Mouse (Mus musculus): ENCODE data around the gene Fabp7.
A peak's percentile ranks its signal among the peaks of the same experiment; 100 is the strongest.

Gene Fabp7

DNA sequence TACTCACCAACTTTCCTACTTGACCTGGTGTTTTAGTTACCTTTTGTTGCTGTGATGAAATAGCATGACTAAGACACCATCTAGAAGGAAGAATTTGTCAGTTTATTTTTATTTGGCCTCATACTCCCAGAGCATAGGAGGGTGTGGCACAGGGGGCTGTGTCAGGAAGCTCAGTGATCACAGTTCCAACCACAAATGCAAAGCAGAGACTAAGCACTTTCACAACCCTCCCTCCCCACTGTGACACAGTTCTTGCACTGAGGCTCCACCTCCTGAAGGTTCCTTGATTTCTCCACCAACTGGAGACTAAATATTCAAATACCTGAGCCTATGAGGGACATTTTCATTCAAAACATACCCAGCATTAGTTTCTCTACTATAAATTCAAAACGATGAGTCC, 14.8 kb downstream of the Fabp7 start:
- no peak for DNase-seq (ENCODE audit: low read depth, low spot score)

DNA sequence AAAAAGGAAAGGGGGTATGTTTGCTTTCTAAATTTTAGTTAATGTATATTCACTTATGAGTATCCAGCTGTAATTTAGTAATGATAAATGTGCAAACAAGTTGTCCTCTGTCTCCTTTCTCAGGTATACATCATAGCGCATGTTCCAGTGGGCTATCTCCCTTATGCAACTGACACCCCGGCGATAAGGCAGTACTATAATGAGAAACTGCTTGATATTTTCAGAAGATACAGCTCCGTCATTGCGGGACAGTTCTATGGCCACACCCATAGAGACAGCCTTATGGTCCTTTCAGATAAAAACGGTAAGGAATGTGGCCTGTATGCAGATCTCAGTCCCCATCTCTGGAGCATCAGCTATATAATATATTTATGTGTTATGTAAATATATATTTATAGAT, 23.1 kb downstream of the Fabp7 start:
- no peak for DNase-seq (ENCODE audit: low read depth, low spot score)

DNA sequence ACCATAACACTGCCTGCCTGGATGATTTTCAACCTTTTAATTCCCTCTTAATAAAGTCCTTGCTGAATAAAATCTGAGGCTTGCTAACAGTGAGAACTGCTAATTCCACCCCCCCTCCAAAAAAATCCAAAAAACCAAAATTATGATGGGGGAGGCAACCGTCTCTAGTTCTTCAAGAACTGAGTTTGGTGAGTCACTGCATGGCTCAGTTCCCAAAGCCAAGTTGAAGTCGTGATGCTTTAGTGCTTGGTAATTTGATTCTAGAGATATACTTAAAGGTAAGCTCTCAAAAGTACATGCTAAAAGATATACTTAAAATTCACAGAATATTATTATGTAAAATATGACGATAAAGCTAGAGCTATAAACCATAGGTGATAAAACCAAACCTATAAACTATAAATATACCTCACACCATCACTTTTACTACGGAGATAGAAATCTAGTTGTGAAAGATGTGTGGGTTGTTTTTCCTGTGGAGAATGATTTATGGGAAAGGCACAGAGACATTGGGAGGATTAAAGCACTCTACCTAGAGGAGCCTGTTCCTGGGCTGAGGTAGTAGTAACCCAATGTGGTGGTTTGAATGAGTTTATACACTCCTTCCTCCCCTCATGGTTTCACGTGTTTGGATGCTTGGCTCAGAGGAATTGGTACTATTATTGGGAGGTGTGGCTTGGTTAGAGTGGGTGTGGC, 27.6 kb downstream of the Fabp7 start:
- no peak for DNase-seq (ENCODE audit: low read depth, low spot score)

DNA sequence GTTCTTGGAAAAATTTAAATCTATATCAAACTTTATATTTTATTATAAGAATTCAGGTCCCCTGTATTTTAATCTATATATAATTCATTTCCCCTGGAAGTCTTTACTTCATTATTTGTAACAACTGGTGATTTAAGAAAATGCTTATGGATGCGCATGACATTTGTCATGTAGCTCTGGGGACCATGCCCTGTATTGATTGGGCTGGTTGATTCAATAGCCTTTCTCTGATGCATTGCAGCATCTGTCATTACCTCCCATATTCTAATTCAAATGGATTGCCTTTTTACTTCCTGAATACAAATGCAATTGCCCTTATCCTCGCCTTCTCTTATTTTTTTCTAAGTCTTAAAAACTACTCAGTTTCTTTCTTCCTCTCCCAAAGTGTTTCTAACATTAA, 29.6 kb downstream of the Fabp7 start:
- DNase-seq (ENCODE audit: low read depth, low spot score): no peak

DNA sequence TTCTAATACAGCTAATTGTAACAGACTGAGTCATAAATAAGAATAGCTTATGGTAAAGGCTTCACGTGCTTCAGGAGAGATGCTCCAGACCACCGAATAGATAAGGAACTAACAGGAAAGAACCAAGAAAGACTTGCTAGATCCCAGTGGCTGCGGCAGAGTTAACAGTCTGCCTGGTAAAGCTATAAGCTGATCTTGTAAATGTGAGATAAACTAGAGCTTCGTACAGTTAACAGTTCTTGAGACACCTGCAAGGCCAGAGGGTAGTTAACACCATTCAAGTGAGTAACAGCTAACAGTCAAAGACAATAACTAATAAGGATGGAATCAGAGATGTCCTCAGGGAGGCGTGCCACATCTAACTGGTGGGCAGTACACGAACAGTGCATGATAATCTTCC, 31.2 kb downstream of the Fabp7 start:
- no peak for DNase-seq (ENCODE audit: low read depth, low spot score)

DNA sequence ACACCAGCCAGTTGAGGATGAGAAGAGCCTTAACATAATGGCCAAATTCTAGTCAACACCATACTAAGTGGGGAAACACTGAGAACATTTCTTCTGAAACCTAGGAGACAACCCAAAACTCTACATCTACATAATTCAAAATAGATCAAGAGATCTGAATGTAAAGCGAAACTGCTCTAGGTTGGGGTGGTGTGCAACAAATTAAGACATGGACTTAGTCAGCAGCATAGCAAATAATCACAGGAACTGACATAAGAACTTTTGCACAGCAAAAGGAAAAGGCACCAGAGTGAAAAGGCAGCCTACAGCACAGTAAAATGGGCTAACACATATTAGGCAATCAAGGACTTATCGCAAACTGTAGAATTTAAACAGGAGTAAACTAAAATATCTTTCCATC, 34.5 kb downstream of the Fabp7 start:
- no peak for DNase-seq (ENCODE audit: low read depth, low spot score)

DNA sequence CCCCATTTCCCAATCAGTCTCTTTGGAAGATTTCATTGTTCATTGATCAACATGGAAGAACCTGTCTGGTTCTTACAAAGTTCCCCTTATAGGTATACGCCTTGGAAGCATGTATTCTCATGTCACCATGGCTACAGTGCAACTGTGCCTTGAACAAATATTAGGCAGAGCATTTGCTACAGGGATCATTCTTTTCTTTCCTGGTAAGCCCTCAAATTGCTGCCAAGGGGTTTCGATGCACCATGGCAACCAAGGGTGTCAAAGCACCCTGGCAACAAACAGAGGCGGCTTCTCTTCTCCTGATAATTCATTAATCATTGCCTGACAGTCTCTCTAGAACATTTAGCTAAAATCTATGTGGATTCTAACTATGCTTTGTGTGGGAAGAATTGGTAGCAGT, 37.8 kb downstream of the Fabp7 start:
- DNase-seq (ENCODE audit: low read depth, low spot score): peak; percentile 35

DNA sequence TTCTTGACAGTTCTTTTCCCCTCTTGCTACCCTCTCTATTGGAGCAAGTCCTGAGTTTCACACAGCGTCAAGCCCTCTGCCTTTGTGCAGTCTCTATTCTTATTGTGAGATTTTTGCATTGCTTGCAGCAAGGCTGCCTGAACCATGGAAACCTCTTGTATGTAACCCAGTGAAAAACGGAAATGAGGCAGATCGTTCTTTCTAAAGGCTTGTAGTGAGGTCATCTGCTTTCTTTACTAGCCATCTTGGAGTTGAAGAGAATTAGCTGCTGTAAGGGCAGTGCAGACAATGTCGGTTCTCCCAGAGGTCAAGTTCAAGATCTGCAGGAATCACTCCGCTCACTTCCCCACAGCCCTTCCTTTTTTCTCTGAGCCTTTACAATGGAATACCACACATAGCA, 44.0 kb downstream of the Fabp7 start:
- DNase-seq (ENCODE audit: low read depth, low spot score): peak; percentile 8

DNA sequence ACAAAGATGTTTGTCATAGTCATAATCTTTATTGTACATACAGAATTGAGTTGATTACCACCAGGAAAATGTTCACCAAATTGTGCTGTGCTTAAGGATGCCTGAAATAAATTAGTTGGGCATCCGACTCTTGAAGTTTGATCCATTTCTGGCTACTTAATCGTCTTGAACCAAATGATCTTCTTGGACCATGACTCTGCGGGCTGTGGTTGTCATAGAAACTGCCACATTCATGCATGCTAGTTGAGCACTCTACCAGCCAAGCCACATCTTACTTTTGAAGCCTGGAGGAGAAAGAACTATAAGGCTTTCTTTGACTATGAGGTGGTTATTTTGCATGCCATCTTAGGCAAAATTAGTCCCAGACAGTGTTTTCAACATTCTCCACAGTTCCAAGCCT, 44.9 kb downstream of the Fabp7 start:
- DNase-seq (ENCODE audit: low read depth, low spot score): no peak

DNA sequence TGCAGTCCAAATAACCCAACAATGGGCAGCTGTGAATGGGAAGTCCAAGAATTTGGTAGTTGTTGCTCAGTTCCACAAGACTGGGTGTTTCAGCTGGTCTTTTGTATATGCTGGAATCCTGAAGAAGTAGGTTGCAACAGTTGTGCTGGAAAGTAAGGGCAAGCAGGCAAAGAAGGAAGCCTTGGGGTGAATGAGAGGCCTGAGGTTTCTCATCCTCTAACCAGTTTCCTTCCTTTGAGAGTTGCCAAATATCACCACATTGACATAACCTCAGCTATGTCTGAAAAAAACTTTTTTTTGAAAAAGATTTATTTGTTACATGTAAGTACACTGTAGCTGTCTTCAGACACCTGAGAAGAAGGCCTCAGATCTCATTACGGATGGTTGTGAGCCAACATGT, 50.4 kb downstream of the Fabp7 start:
- no peak for DNase-seq (ENCODE audit: low read depth, low spot score)

DNA sequence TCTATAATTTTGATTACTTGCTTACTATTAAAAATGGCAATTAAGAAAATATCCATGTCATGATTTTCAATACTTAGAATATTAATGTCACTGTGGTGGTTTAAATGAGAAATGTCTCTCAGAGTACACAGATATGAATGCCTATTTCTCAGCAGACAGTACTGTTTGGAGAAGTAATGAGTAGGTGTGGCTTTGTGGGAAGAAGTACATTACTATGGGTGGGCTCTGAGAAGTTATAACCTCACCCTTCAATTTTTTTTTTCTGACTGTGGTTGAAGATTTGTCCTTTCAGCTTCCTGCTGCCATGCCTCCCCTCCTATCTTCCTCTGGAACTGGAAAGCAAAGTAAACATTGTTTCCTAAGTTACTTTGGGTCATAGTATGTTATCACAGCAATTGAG, 51.3 kb downstream of the Fabp7 start:
- no peak for DNase-seq (ENCODE audit: low read depth, low spot score)
